Mouse (Mus musculus) myocyte (in vitro differentiated cells): ENCODE results near the gene Rhobtb3. TPM values are rescaled to one million over a fixed set of nuclear protein-coding genes. Genes with fewer than 3 reads are reported as not detected.

Source experiments
- H3K27me3 ChIP-seq: one replicate; pipeline ENCODE4 v1.6.1; 2011; ENCODE audit not compliant: control insufficient read depth, insufficient read depth, insufficient read length
- H3K36me3 ChIP-seq: one replicate; pipeline ENCODE4 v1.6.1; 2011; ENCODE audit not compliant: control insufficient read depth, insufficient read depth
- H3K4me2 ChIP-seq: one replicate; pipeline ENCODE4 v1.6.1; 2011; ENCODE audit warnings: low read depth, control low read depth
- H3K4me3 ChIP-seq: one replicate; pipeline ENCODE4 v1.5.1; 2011; ENCODE audit warnings: mild to moderate bottlenecking, control low read depth, moderate library complexity
- H3K79me2 ChIP-seq: one replicate; pipeline ENCODE4 v1.6.1; 2011; ENCODE audit not compliant: control insufficient read depth, insufficient read depth
- H3ac ChIP-seq: one replicate; pipeline ENCODE4 v1.6.1; 2011; ENCODE audit not compliant: control insufficient read depth, insufficient read length
- CEBPB ChIP-seq: IDR thresholded peaks from 2 replicates; pipeline ENCODE4 v1.6.1; 2011; ENCODE audit warnings: mild to moderate bottlenecking, moderate library complexity; ENCODE audit not compliant: poor library complexity, insufficient read depth, severe bottlenecking
- E2F4 ChIP-seq: IDR thresholded peaks from one replicate; pipeline ENCODE4 v1.6.1; 2011; ENCODE audit warnings: mild to moderate bottlenecking, control low read depth, moderate library complexity; ENCODE audit not compliant: insufficient read depth
- MAX ChIP-seq: IDR thresholded peaks from one replicate; pipeline ENCODE4 v1.6.1; 2011; ENCODE audit warnings: low read depth, mild to moderate bottlenecking, control low read depth
- MYOD1 ChIP-seq, 3 experiments: IDR thresholded peaks; one replicate each; pipeline ENCODE4 v1.6.1; 2011; ENCODE audit warnings: control low read depth in 2 of 3, low read depth in 2 of 3, mild to moderate bottlenecking in 2 of 3, moderate library complexity in 1 of 3; ENCODE audit not compliant: insufficient read length in 2 of 3, control insufficient read depth in 1 of 3
- MYOG ChIP-seq, 3 experiments: IDR thresholded peaks; one replicate each; pipeline ENCODE4 v1.6.1; 2011; ENCODE audit warnings: control low read depth in 2 of 3, low read depth in 2 of 3, mild to moderate bottlenecking in 2 of 3; ENCODE audit not compliant: insufficient read length in 2 of 3, control insufficient read depth in 1 of 3, insufficient read depth in 1 of 3
- POLR2A ChIP-seq: IDR thresholded peaks from one replicate; pipeline ENCODE4 v1.6.1; 2011; ENCODE audit warnings: low read depth, mild to moderate bottlenecking, control low read depth, moderate library complexity; ENCODE audit not compliant: insufficient read length
- POLR2AphosphoS2 ChIP-seq: IDR thresholded peaks from one replicate; pipeline ENCODE4 v1.6.1; 2011; ENCODE audit warnings: low read depth, control low read depth; ENCODE audit not compliant: insufficient read length
- REST ChIP-seq: IDR thresholded peaks from one replicate; pipeline ENCODE4 v1.6.1; 2011; ENCODE audit warnings: mild to moderate bottlenecking, control low read depth, moderate library complexity; ENCODE audit not compliant: insufficient read depth, insufficient read length
- SRF ChIP-seq: IDR thresholded peaks from one replicate; pipeline ENCODE4 v1.6.1; 2011; ENCODE audit warnings: low read depth; ENCODE audit not compliant: control insufficient read depth, insufficient read length
- TCF12 ChIP-seq: IDR thresholded peaks from one replicate; pipeline ENCODE4 v1.6.1; 2011; ENCODE audit warnings: mild to moderate bottlenecking, control low read depth; ENCODE audit not compliant: poor library complexity, insufficient read depth, severe bottlenecking
- TCF3 ChIP-seq: IDR thresholded peaks from one replicate; pipeline ENCODE4 v1.6.1; 2011; ENCODE audit warnings: low read depth, control low read depth; ENCODE audit not compliant: insufficient read length
- USF1 ChIP-seq: IDR thresholded peaks from one replicate; pipeline ENCODE4 v1.6.1; 2011; ENCODE audit warnings: low read depth, mild to moderate bottlenecking, control low read depth, moderate library complexity
- polyA plus RNA-seq: library from polyadenylated mRNA; unstranded; fragments of >200 nt; fragmentation: generic; extraction: Trizol; gene quantifications from one replicate; pipeline ENCODE4 v1.2.1, GENCODE M21; 2012; ENCODE audit warnings: missing spikeins

Gene Rhobtb3
- polyA plus RNA-seq, 1 experiment = 5.7 TPM

DNA sequence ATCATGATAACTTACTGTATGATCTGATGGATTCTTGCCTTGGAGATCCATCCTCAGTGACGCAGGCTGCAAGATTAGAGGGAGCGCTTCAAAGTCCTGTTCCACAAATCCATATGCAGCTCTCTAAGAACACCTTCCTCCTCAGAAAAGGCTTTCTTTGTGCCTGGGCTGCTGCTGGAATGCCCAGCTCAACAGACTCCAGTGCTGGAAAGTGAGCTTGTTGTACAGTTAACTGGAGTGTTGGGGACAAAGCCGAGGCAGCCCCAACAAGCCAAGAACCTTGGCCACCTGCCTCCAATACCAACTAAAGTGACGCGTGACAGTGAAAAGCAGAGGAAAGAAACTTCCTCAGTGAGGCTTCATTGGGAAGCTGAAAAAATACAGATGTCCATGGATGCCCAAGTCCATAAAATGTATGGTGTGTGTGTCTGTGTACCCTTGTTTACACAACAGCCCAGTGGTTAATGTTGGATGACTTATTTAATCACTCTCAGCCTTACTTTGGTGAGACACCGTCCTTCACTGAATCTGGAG lies 102.9 kb downstream of the Rhobtb3 start:
- no peaks in the 10 kb centered on the region for H3K36me3 ChIP-seq
- H3K27me3 ChIP-seq = no peaks in the 10 kb centered on the region
- peak overlapping the region; percentile 77 for H3K4me3 ChIP-seq
- TF ChIP-seq TCF3 (no peak), MYOG (IDR thresholded peaks at IDR 0.05; ENCODE audit: control insufficient read depth in 1 of 3, insufficient read depth in 1 of 3, insufficient read length in 2 of 3, low read depth in 2 of 3) (no peak), TCF12 (no peak), MAX (no peak), POLR2A (no peak)
- peaks cover 20% of the 10 kb centered on the region for H3K79me2 ChIP-seq
- peak overlapping the region; percentile 96 for H3K4me2 ChIP-seq
- no peak overlapping the region for H3ac ChIP-seq

DNA sequence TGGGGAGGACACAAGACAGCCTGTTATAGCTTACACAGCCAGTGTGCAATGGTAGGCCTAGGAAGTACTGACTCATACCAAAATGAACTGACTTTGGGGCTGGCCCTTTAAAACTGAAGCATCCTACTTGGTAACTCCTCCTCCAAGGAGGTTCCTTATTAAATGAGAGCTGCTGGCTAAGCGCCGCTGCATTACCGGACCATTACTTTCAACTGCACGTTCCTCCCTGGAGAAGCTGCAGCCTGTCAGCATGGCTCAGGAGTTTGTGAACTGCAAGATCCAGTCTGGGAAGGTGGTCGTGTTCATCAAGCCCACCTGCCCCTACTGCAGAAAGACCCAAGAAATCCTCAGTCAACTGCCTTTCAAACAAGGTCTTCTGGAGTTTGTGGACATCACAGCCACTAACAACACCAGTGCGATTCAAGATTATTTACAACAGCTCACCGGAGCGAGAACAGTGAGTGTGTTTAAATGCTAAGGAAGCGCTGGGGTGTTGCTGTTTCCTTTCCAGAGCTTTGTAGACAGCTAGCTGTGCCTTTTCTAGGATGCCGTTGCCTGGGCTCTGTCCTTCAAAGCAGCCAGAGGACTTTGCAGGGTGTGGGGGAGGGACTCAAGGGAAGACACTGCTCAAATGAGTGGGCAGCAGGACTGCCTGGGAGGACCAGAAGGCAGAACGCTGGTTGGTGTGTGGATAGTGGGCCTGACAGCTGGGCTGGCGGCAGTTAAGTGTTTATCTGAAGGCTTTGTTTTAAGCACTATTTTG lies 103.8 kb downstream of the Rhobtb3 start, which contains the start of gene Glrx:
Gene Glrx, plus strand, starts transcription at position 150 of the 763 bp plus-strand sequence.
- H3K27me3 ChIP-seq = no peaks in the 10 kb centered on the region
- no peak within 1 kb of the TSS for H3ac ChIP-seq
- H3K4me2 ChIP-seq = peak within 1 kb of the TSS; percentile 96
- H3K4me3 ChIP-seq = peak within 1 kb of the TSS; percentile 77
- H3K79me2 ChIP-seq = peaks cover 20% of the 10 kb centered on the region
- no peaks in the 10 kb centered on the region for H3K36me3 ChIP-seq
- TF ChIP-seq CEBPB (no peak), E2F4 (no peak), POLR2AphosphoS2 (peak; percentile 83), TCF3 (no peak), MYOG (IDR thresholded peaks at IDR 0.05; ENCODE audit: control insufficient read depth in 1 of 3, insufficient read depth in 1 of 3, insufficient read length in 2 of 3, low read depth in 2 of 3) (peak in 2 of 3 experiments; percentile 60 to 69), MYOD1 (IDR thresholded peaks at IDR 0.05; ENCODE audit: control insufficient read depth in 1 of 3, insufficient read length in 2 of 3, low read depth in 2 of 3) (peak; percentile 30 to 69 (median 61)), REST (no peak), SRF (no peak), USF1 (no peak), MAX (no peak), TCF12 (no peak), POLR2A (peak; percentile 81)

DNA sequence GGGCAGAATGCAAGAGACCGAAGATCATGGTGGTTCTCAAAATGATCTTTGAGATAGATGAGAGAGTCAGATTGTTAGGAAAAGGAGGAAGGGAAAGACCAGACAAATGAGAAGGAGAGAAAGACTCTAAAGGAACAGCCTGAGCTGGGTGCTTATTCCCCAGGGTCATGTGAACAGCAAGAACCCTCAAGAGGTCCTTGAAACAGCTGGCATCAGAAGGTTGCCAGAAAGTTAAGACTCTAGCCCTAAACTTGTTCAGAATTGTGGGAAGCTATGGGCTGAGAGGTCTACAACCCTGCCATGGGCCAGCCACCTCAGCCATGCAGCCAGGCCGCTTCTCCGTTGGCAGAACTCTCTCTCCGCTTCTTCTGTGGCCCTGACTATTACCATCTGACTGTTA lies 105.2 kb downstream of the Rhobtb3 start:
- Histone ChIP-seq H3K36me3 (no peaks in the 10 kb centered on the region), H3K27me3 (no peaks in the 10 kb centered on the region), H3K79me2 (peaks cover 20% of the 10 kb centered on the region), H3K4me3 (no peak overlapping the region), H3ac (no peak overlapping the region), H3K4me2 (no peak overlapping the region)
- TF ChIP-seq REST (no peak), E2F4 (no peak), USF1 (no peak), SRF (no peak), CEBPB (no peak), POLR2A (no peak), POLR2AphosphoS2 (no peak), TCF12 (no peak), MYOD1 (IDR thresholded peaks at IDR 0.05; ENCODE audit: control insufficient read depth in 1 of 3, insufficient read length in 2 of 3, low read depth in 2 of 3) (no peak)

DNA sequence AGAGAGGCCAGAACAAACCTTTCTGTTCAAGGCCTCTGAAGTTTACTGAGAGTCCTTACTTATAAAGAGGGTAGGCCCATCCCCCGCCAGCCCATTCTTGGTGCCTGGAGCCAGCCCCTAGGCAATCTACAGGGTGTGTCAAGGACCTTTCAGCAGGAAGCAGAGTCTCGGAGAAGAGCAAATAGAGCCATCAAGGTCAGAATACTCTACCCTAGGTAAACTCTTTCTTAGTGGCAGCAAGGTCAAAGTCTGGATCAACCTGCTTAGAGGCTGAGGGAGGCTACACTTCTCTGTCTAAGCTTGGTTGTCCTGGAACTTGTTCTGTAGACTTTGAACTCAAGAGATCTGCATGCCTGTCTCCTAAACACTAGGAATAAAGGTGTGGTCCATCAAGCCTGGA lies 108.3 kb downstream of the Rhobtb3 start:
- H3ac ChIP-seq = no peak overlapping the region
- H3K4me3 ChIP-seq = no peak overlapping the region
- TF ChIP-seq REST (no peak), MYOG (IDR thresholded peaks at IDR 0.05; ENCODE audit: control insufficient read depth in 1 of 3, insufficient read depth in 1 of 3, insufficient read length in 2 of 3, low read depth in 2 of 3) (no peak), POLR2AphosphoS2 (no peak), CEBPB (no peak), USF1 (no peak), E2F4 (no peak), MAX (no peak), SRF (no peak)
- no peaks in the 10 kb centered on the region for H3K36me3 ChIP-seq
- H3K27me3 ChIP-seq = no peaks in the 10 kb centered on the region
- peaks cover 2% of the 10 kb centered on the region for H3K79me2 ChIP-seq
- no peak overlapping the region for H3K4me2 ChIP-seq

DNA sequence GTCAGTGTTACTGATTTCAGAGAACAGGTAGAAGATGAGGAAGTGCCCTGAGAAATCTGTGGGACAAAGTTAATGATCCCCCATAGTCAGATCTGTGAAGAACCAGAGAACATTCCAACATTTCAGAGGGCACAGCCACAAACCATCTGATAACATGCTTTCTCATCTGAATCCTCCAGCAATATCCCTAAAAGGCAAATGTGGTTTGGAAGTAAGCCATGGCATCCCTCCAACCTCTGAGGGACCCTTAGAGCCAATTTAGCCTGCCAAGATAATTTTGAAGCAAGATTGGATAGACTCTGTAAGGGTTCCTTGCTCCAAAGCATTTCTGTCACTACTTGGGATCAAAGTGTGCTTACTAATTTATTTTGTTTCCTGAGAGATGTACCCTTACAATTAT lies 110.2 kb downstream of the Rhobtb3 start:
- Histone ChIP-seq H3K36me3 (no peaks in the 10 kb centered on the region), H3ac (no peak overlapping the region), H3K4me3 (no peak overlapping the region), H3K27me3 (no peaks in the 10 kb centered on the region), H3K4me2 (peak overlapping the region; percentile 24), H3K79me2 (no peaks in the 10 kb centered on the region)
- TF ChIP-seq SRF (peak; percentile 92), USF1 (no peak)
